Mouse (Mus musculus) CH12.LX (cell line): ENCODE data around the gene Cgrrf1.

Experiments used
- CHD2 ChIP-seq: IDR thresholded peaks from 2 replicates; pipeline ENCODE4 v1.6.1; 2011; ENCODE audit warnings: low read length, improper control_type of control experiment
- CTCF ChIP-seq, 2 experiments: IDR thresholded peaks in 1 of 2; conservative IDR thresholded peaks in 1 of 2; 2 replicates each; pipeline ENCODE4 v1.5.1; 2011 to 2012; ENCODE audit warnings: low read depth in 2 of 2, low read length in 2 of 2, improper control_type of control experiment in 1 of 2, inconsistent platforms in 1 of 2, mild to moderate bottlenecking in 1 of 2, moderate library complexity in 1 of 2
- ETS1 ChIP-seq: conservative IDR thresholded peaks from 2 replicates; pipeline ENCODE4 v1.6.1; 2012; ENCODE audit warnings: low read depth, mild to moderate bottlenecking, inconsistent platforms, low read length, improper control_type of control experiment, moderate library complexity
- IRF4 ChIP-seq: IDR thresholded peaks from 2 replicates; pipeline ENCODE4 v1.6.1; 2014; ENCODE audit warnings: low read depth, mild to moderate bottlenecking, inconsistent platforms, low read length, improper control_type of control experiment
- MAZ ChIP-seq: IDR thresholded peaks from 2 replicates; pipeline ENCODE4 v1.6.1; 2012; ENCODE audit warnings: low read depth, mild to moderate bottlenecking, inconsistent platforms, low read length, improper control_type of control experiment, moderate library complexity
- POLR2A ChIP-seq: IDR thresholded peaks from 2 replicates; pipeline ENCODE4 v1.6.1; 2011; ENCODE audit warnings: low read depth, mild to moderate bottlenecking, improper control_type of control experiment, low read length
- POLR2AphosphoS2 ChIP-seq: IDR thresholded peaks from 2 replicates; pipeline ENCODE4 v1.6.1; 2011; ENCODE audit warnings: low read depth, low read length, improper control_type of control experiment
- RCOR1 ChIP-seq: conservative IDR thresholded peaks from 2 replicates; pipeline ENCODE4 v1.6.1; 2012; ENCODE audit warnings: low read depth, mild to moderate bottlenecking, inconsistent platforms, low read length, improper control_type of control experiment
- USF1 ChIP-seq: IDR thresholded peaks from 2 replicates; pipeline ENCODE4 v1.6.1; 2014; ENCODE audit warnings: low read depth, mild to moderate bottlenecking, inconsistent platforms, low read length, improper control_type of control experiment
- ZKSCAN1 ChIP-seq: IDR thresholded peaks from 2 replicates; pipeline ENCODE4 v1.6.1; 2012; ENCODE audit warnings: low read depth, inconsistent platforms, low read length, improper control_type of control experiment, borderline replicate concordance

GRCm38 (mm10) chr14:46889096-46889495, 57.2 kb downstream of the Cgrrf1 start:
- TF ChIP-seq USF1 (no peak), RCOR1 (no peak), CTCF (conservative IDR thresholded peaks at IDR 0.05 in 1 of 2, IDR thresholded peaks at IDR 0.05 in 1 of 2; ENCODE audit: low read depth in 2 of 2, low read length in 2 of 2) (no peak), ZKSCAN1 (no peak), ETS1 (no peak), POLR2A (no peak), CHD2 (no peak), IRF4 (no peak), POLR2AphosphoS2 (no peak), MAZ (no peak)
